Mouse (Mus musculus) limb, embryonic 15.5 days (tissue): ENCODE measurements at regions not wholly inside any gene's neighbourhood (a gene's known extent, or its start where the extent isn't known, plus 50 kb on each side); places are given as distances from the start of the nearest gene placed in this dataset.
"Not testable (repeated sequence)": the region's sequence is repeated elsewhere in the genome, so short reads cannot be mapped to it uniquely, and the experiment has no call there.

Experiments
- ATAC-seq: fragments of 200-750 bp; cut with Nextera tagmentation; 2 replicates; pipeline ENCODE4 v1.8.0; 2017; ENCODE audit warnings: low read depth, moderate TSS enrichment; ENCODE audit not compliant: insufficient number of reproducible peaks, low FRiP score, low TSS enrichment
- H3K27ac ChIP-seq: fragments of 300-500 bp; sonication (generic); 2 replicates; pipeline ENCODE4 v1.5.1; 2015; ENCODE audit warnings: moderate library complexity, mild to moderate bottlenecking, inconsistent platforms
- H3K27me3 ChIP-seq: fragments of 300-500 bp; sonication (generic); 2 replicates; pipeline ENCODE4 v1.6.1; 2015; ENCODE audit warnings: inconsistent platforms
- H3K36me3 ChIP-seq: fragments of 300-500 bp; sonication (generic); 2 replicates; pipeline ENCODE4 v1.6.1; 2015; ENCODE audit warnings: inconsistent platforms
- H3K4me1 ChIP-seq: fragments of 300-500 bp; sonication (generic); 2 replicates; pipeline ENCODE4 v1.6.1; 2015; ENCODE audit warnings: inconsistent platforms
- H3K4me2 ChIP-seq: fragments of 300-500 bp; sonication (generic); 2 replicates; pipeline ENCODE4 v1.6.1; 2015; ENCODE audit warnings: mild to moderate bottlenecking, inconsistent platforms
- H3K4me3 ChIP-seq: fragments of 300-500 bp; sonication (generic); 2 replicates; pipeline ENCODE4 v1.5.1; 2015; ENCODE audit warnings: mild to moderate bottlenecking, inconsistent platforms
- H3K9ac ChIP-seq: fragments of 300-500 bp; sonication (generic); 2 replicates; pipeline ENCODE4 v1.6.1; 2015; ENCODE audit warnings: inconsistent platforms
- H3K9me3 ChIP-seq: fragments of 300-500 bp; sonication (generic); 2 replicates; pipeline ENCODE4 v1.6.1; 2016; ENCODE audit warnings: inconsistent platforms
- WGBS: fragments of 180-500 bp; shearing (Covaris S2); methylation state at CpG from one replicate; pipeline ENCODE4 v1.1.7; 2015; 5-methylcytosine and 5-hydroxymethylcytosine counted together

DNA sequence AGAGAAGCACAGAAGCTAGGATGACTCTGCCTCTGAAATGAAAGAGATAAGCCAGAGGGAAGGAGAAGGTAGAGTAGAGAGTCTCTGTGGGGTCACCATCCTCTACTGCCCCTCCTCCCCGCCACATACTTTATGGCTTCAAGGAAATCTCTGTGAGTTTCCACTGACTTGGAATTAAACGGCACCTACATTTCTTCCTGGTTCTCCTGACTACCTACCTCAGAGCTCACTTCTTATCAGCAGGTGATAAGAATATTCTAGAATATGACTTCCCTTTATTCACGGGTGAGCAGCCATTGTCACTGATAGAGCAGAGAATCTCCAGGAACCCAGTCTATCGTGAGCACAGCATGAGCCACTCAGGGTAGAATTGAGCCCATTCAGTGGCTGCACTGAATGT lies 111.3 kb upstream of the Kcnk2 start:
- H3K27me3 ChIP-seq, result no peaks in the 10 kb centered on the region
- no peak for ATAC-seq
- no peak overlapping the region for H3K4me3 ChIP-seq
- H3K9ac ChIP-seq, result no peak overlapping the region
- WGBS, result 85% methylated on average over 4 of the region's 4 CpGs
- no peaks in the 10 kb centered on the region for H3K36me3 ChIP-seq
- no peak overlapping the region for H3K4me2 ChIP-seq
- H3K4me1 ChIP-seq, result no peaks in the 10 kb centered on the region
- no peak overlapping the region for H3K27ac ChIP-seq
- H3K9me3 ChIP-seq, result peaks cover 8% of the 10 kb centered on the region; the same call in 1 of the 2 replicates

GRCm38 (mm10) chr1:189507301-189507700 lies 105.2 kb upstream of the Kcnk2 start:
- not testable (repeated sequence) for H3K27me3 ChIP-seq

GRCm38 (mm10) chr1:189499703-189500102 lies 97.6 kb upstream of the Kcnk2 start:
- H3K4me3 ChIP-seq, result no peak overlapping the region
- no peak overlapping the region for H3K9ac ChIP-seq
- H3K4me2 ChIP-seq, result no peak overlapping the region
- no peaks in the 10 kb centered on the region for H3K36me3 ChIP-seq
- H3K27me3 ChIP-seq, result no peaks in the 10 kb centered on the region
- ATAC-seq, result no peak
- peaks cover 7% of the 10 kb centered on the region; the same call in 1 of the 2 replicates for H3K4me1 ChIP-seq
- no peak overlapping the region for H3K27ac ChIP-seq
- 70% methylated on average over 3 of the region's 3 CpGs for WGBS
- no peaks in the 10 kb centered on the region for H3K9me3 ChIP-seq

More at GRCm38 (mm10) chr1:189507301-189507700, 105.2 kb upstream of the Kcnk2 start:
- H3K9ac ChIP-seq, ATAC-seq, H3K27ac ChIP-seq, H3K9me3 ChIP-seq, H3K36me3 ChIP-seq, H3K4me2 ChIP-seq, H3K4me3 ChIP-seq, H3K4me1 ChIP-seq: not testable (repeated sequence)
- WGBS, result 79% methylated on average over 1 of the region's 1 CpGs

GRCm38 (mm10) chr1:189499141-189499540 lies 97.1 kb upstream of the Kcnk2 start:
- 71% methylated on average over 4 of the region's 4 CpGs for WGBS
- Histone ChIP-seq H3K9me3 (no peaks in the 10 kb centered on the region), H3K4me2 (no peak overlapping the region), H3K27ac (no peak overlapping the region), H3K9ac (no peak overlapping the region), H3K36me3 (no peaks in the 10 kb centered on the region), H3K4me1 (peaks cover 7% of the 10 kb centered on the region; the same call in 1 of the 2 replicates), H3K27me3 (no peaks in the 10 kb centered on the region), H3K4me3 (no peak overlapping the region)
- ATAC-seq, result no peak

GRCm38 (mm10) chr1:189497031-189497430 lies 95.0 kb upstream of the Kcnk2 start:
- Histone ChIP-seq H3K4me3 (no peak overlapping the region), H3K4me1 (peaks cover 7% of the 10 kb centered on the region; the same call in 1 of the 2 replicates), H3K36me3 (no peaks in the 10 kb centered on the region), H3K27me3 (no peaks in the 10 kb centered on the region), H3K4me2 (no peak overlapping the region), H3K9me3 (no peaks in the 10 kb centered on the region), H3K9ac (no peak overlapping the region), H3K27ac (no peak overlapping the region)
- no peak for ATAC-seq
- WGBS, result 49% methylated on average over 9 of the region's 9 CpGs

- H3K27ac ChIP-seq, result no peak overlapping the region
- no peaks in the 10 kb centered on the region for H3K36me3 ChIP-seq
- no peak overlapping the region for H3K4me3 ChIP-seq
- no peak for ATAC-seq
- H3K9ac ChIP-seq, result no peak overlapping the region
- 72% methylated on average over 11 of the region's 11 CpGs for WGBS
- H3K4me2 ChIP-seq, result no peak overlapping the region
- no peaks in the 10 kb centered on the region for H3K9me3 ChIP-seq
- peaks cover 7% of the 10 kb centered on the region; the same call in 1 of the 2 replicates for H3K4me1 ChIP-seq
- no peaks in the 10 kb centered on the region for H3K27me3 ChIP-seq
Observed at GRCm38 (mm10) chr1:189495386-189496150, 93.5 kb upstream of the Kcnk2 start.

DNA sequence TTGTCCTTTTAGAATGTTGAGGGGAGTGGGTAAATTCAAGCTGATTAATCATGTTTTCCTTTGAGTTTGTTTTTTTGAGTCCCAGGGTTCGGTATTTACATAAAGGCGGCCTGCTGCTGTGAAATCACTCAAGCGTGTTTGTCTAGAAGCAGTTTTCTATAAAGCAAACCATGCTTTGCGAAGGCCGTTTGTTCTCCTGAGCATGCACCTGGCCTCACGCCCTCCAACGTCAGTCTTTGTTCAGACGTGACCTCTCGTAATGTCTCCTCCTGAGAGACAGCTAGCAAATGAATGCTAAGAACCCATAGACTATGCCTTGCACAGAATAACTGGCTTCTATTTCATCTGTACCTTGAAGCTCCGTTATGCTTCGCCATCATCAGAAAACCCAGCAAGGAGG lies 92.8 kb upstream of the Kcnk2 start:
- Histone ChIP-seq H3K9ac (no peak overlapping the region), H3K27ac (no peak overlapping the region), H3K4me1 (peaks cover 7% of the 10 kb centered on the region; the same call in 1 of the 2 replicates), H3K4me3 (no peak overlapping the region), H3K36me3 (no peaks in the 10 kb centered on the region), H3K27me3 (no peaks in the 10 kb centered on the region), H3K9me3 (no peaks in the 10 kb centered on the region), H3K4me2 (no peak overlapping the region)
- WGBS, result 63% methylated on average over 11 of the region's 11 CpGs
- ATAC-seq, result no peak

DNA sequence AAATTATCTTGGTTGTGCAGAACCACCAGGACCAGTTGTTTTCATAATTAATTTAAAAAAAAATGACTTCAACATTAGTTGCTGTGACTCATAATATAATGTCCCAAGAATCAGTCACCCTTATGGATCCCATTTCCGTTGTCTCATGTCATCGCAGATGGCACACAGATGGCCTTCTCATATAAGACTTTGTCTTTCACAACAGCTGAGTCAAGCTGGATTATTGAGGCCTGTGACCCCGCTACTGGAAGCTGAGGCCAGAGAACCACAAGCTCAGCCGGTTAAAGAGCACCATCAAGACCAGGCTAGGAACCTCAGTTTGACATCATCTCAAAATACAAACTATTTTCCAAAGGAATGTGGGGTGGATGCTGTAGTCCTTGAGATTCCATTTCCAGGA lies 83.3 kb upstream of the Kcnk2 start:
- Histone ChIP-seq H3K4me2 (no peak overlapping the region), H3K9ac (no peak overlapping the region), H3K4me1 (no peaks in the 10 kb centered on the region), H3K9me3 (no peaks in the 10 kb centered on the region), H3K36me3 (no peaks in the 10 kb centered on the region), H3K27me3 (no peaks in the 10 kb centered on the region), H3K4me3 (no peak overlapping the region), H3K27ac (no peak overlapping the region)
- no peak for ATAC-seq
- 83% methylated on average over 4 of the region's 4 CpGs for WGBS

DNA sequence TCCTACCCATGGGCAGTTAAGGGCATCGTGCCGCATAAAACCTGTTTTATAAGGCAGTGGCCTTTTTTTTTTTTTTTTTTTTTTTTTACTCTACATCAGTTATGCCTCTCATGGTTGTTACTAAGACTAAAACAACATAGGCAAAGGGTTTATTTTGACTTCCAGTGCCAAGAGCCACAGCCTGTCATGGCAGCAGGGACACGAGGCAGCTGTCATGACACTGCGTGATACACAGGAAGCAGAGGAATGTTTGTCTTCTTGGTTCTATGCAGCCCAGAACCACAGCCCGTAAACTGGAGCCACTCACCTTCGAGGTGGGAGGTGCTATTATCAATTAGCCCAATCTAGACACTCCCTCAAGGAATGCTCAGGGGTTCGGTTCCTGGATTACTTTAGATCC lies 81.3 kb upstream of the Kcnk2 start:
- Histone ChIP-seq H3K9me3 (no peaks in the 10 kb centered on the region), H3K9ac (no peak overlapping the region), H3K27ac (no peak overlapping the region), H3K4me3 (no peak overlapping the region), H3K4me2 (no peak overlapping the region), H3K4me1 (no peaks in the 10 kb centered on the region), H3K27me3 (no peaks in the 10 kb centered on the region), H3K36me3 (no peaks in the 10 kb centered on the region)
- 82% methylated on average over 7 of the region's 7 CpGs for WGBS
- no peak for ATAC-seq

DNA sequence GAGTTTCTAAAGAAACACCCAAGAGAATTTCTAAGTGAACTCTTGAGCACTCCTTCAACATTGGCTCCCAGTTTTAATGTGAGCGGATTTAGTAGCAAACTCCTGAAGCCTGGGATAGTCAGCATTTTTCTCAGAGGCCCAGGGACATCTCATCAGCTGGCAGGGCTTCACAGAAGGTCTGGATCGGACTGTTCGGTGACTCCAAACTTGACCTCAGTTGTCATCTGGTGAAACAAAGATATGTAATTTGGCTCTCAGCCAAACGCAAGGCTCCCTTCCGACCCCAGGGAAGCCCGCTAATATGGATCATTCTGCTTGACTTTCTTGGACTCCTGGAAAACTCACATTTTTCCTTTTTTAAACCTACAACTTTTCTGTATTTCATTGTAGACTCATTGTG lies 76.0 kb upstream of the Kcnk2 start:
- 70% methylated on average over 6 of the region's 6 CpGs for WGBS
- H3K9ac ChIP-seq, result no peak overlapping the region
- peaks cover 6% of the 10 kb centered on the region; the same call in 1 of the 2 replicates for H3K4me1 ChIP-seq
- H3K36me3 ChIP-seq, result no peaks in the 10 kb centered on the region
- H3K9me3 ChIP-seq, result no peaks in the 10 kb centered on the region
- no peak for ATAC-seq
- no peaks in the 10 kb centered on the region for H3K27me3 ChIP-seq
- no peak overlapping the region for H3K27ac ChIP-seq
- no peak overlapping the region for H3K4me3 ChIP-seq
- H3K4me2 ChIP-seq, result no peak overlapping the region

DNA sequence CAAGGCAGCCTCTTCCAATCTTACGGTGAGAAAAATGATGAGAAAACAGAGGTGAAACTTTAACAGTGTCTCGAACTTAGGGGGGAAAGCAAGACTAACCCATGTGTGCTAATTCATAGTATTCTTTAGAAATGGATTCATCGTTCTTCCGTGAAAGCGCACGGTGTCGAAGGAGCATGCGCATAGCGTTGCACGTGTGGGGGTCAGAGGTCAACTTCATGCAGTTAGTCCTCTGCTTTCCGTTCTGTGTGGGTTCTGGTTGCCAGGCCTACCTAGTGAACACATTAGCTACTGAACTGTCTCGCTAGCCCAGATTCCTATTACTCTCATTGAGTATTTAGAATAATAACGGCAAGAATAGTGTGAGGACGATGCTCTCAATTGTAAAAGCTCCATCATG lies 74.7 kb upstream of the Kcnk2 start:
- Histone ChIP-seq H3K27me3 (no peaks in the 10 kb centered on the region), H3K27ac (no peak overlapping the region), H3K4me2 (no peak overlapping the region), H3K36me3 (no peaks in the 10 kb centered on the region), H3K9ac (no peak overlapping the region), H3K9me3 (no peaks in the 10 kb centered on the region), H3K4me3 (no peak overlapping the region), H3K4me1 (peaks cover 6% of the 10 kb centered on the region; the same call in 1 of the 2 replicates)
- no peak for ATAC-seq
- 92% methylated on average over 14 of the region's 14 CpGs for WGBS

DNA sequence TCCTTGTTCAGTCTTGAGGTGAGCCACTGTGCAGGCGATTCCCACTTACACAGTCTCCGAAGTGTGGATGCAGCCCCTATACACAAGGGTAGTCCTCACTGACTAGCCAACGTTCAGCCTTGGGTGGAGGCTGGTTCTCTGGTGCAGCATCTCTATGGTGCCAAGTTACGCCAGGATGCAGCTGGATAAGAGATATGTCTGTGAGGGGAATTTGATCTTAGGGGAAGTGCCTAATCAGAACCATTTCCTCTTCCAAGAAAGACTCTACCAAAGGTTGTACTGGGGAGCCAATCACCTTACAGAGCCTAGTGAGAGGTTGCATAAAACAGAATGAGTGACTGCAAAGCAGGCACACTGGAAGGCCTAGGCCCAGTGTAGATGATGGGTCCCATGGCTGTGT lies 71.0 kb upstream of the Kcnk2 start:
- H3K4me1 ChIP-seq, result peaks cover 6% of the 10 kb centered on the region; the same call in 1 of the 2 replicates
- no peak overlapping the region for H3K4me2 ChIP-seq
- ATAC-seq, result no peak
- H3K9me3 ChIP-seq, result no peaks in the 10 kb centered on the region
- H3K36me3 ChIP-seq, result no peaks in the 10 kb centered on the region
- H3K27ac ChIP-seq, result no peak overlapping the region
- H3K27me3 ChIP-seq, result no peaks in the 10 kb centered on the region
- no peak overlapping the region for H3K9ac ChIP-seq
- 85% methylated on average over 4 of the region's 4 CpGs for WGBS
- no peak overlapping the region for H3K4me3 ChIP-seq
